Mouse (Mus musculus): ENCODE results near the gene Hist3h2ba.

DNA sequence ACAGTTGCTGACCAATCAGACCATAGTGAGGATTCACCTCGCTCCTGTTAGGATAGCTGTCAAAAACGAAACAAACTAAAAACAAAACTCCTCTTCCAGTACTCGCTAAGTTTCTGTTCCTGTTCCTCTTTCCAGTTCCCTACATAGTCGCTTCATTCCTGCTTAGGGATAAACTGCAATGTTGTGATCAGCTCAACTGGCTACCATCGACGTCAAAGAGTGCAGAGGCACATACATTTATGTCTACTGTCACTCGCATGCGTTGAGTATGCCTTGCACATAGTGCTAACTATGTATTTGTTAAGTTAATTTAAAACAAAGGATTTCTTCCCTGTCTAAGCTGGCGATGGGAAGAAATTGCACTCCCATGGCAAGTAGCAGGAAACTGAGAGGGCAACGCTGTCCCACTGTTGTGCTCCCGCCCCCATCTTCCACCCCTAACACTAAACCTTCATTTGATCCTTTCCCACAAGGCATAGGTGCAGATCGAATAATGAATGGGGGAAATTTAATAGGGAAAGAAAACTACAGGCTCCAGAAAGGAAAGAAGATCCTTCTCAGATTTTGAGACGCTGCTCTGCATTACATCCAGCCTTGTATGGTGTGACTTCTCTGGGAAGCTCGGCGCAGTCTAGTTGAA, 10.6 kb downstream of the Hist3h2ba start:
- no peak for TF ChIP-seq CTCF (IDR thresholded peaks at IDR 0.05; ENCODE audit: low read depth, low read length)
- TF ChIP-seq POLR2A (IDR thresholded peaks at IDR 0.05; ENCODE audit: borderline replicate concordance, low read depth, low read length), result no peak
